Mouse (Mus musculus): ENCODE measurements at regions not wholly inside any gene's neighbourhood (a gene's known extent, or its start where the extent isn't known, plus 50 kb on each side); places are given as distances from the start of the nearest gene placed in this dataset.

- H3K4me1 ChIP-seq (replicated peaks; ENCODE audit: control insufficient read depth, insufficient read depth, low read length): peaks cover 33% of the 10 kb centered on the region
- no peak overlapping the region for H3K9ac ChIP-seq (ENCODE audit: low read length)
- 14% methylated on average over 10 of the region's 10 CpGs for WGBS
- no peaks in the 10 kb centered on the region for H3K36me3 ChIP-seq (ENCODE audit: control insufficient read depth, insufficient read depth, low read length)
- no peak for DNase-seq (ENCODE audit: low spot score)
- no peaks in the 10 kb centered on the region for H3K9me3 ChIP-seq (ENCODE audit: control insufficient read depth, low read length)
- H3K27me3 ChIP-seq (replicated peaks; ENCODE audit: control insufficient read depth, insufficient read depth, low read length): no peaks in the 10 kb centered on the region
- H3K27ac ChIP-seq (ENCODE audit: low read depth): peak overlapping the region; percentile 63
- peak overlapping the region; percentile 16 for H3K4me2 ChIP-seq (ENCODE audit: low read length)
- no peak overlapping the region for H3K4me3 ChIP-seq (ENCODE audit: low read depth, low read length)
- ATAC-seq (replicated peaks; ENCODE audit: low FRiP score, low TSS enrichment, low read depth): no peak
Measured at GRCm38 (mm10) chr12:27135997-27136559, 206.3 kb downstream of the Sox11 start.

GRCm38 (mm10) chr12:27130544-27130943 is 211.8 kb downstream of the Sox11 start:
- ATAC-seq (replicated peaks; ENCODE audit: low FRiP score, low TSS enrichment, low read depth): no peak
- Histone ChIP-seq H3K4me3 (ENCODE audit: low read depth, low read length) (no peak overlapping the region), H3K9ac (ENCODE audit: low read length) (no peak overlapping the region), H3K27ac (ENCODE audit: low read depth) (no peak overlapping the region), H3K36me3 (ENCODE audit: control insufficient read depth, insufficient read depth, low read length) (no peaks in the 10 kb centered on the region), H3K27me3 (replicated peaks; ENCODE audit: control insufficient read depth, insufficient read depth, low read length) (no peaks in the 10 kb centered on the region), H3K9me3 (ENCODE audit: control insufficient read depth, low read length) (no peaks in the 10 kb centered on the region), H3K4me2 (ENCODE audit: low read length) (no peak overlapping the region), H3K4me1 (replicated peaks; ENCODE audit: control insufficient read depth, insufficient read depth, low read length) (peaks cover 3% of the 10 kb centered on the region; the same call in 1 of the 2 replicates)
- no peak for DNase-seq (ENCODE audit: low spot score)
- 91% methylated on average over 1 of the region's 1 CpGs for WGBS

GRCm38 (mm10) chr12:27127054-27127605 is 215.2 kb downstream of the Sox11 start:
- no peak for DNase-seq (ENCODE audit: low spot score)
- H3K9ac ChIP-seq (ENCODE audit: low read length): no peak overlapping the region
- no peaks in the 10 kb centered on the region for H3K36me3 ChIP-seq (ENCODE audit: control insufficient read depth, insufficient read depth, low read length)
- H3K27me3 ChIP-seq (replicated peaks; ENCODE audit: control insufficient read depth, insufficient read depth, low read length): no peaks in the 10 kb centered on the region
- WGBS: 39% methylated on average over 10 of the region's 10 CpGs
- H3K27ac ChIP-seq (ENCODE audit: low read depth): no peak overlapping the region
- H3K4me2 ChIP-seq (ENCODE audit: low read length): no peak overlapping the region
- no peak for ATAC-seq (replicated peaks; ENCODE audit: low FRiP score, low TSS enrichment, low read depth)
- H3K9me3 ChIP-seq (ENCODE audit: control insufficient read depth, low read length): no peaks in the 10 kb centered on the region
- no peaks in the 10 kb centered on the region for H3K4me1 ChIP-seq (replicated peaks; ENCODE audit: control insufficient read depth, insufficient read depth, low read length)
- H3K4me3 ChIP-seq (ENCODE audit: low read depth, low read length): no peak overlapping the region

- Histone ChIP-seq H3K36me3 (ENCODE audit: control insufficient read depth, insufficient read depth, low read length) (no peaks in the 10 kb centered on the region), H3K27ac (ENCODE audit: low read depth) (no peak overlapping the region), H3K4me3 (ENCODE audit: low read depth, low read length) (no peak overlapping the region), H3K9me3 (ENCODE audit: control insufficient read depth, low read length) (no peaks in the 10 kb centered on the region), H3K27me3 (replicated peaks; ENCODE audit: control insufficient read depth, insufficient read depth, low read length) (no peaks in the 10 kb centered on the region), H3K4me2 (ENCODE audit: low read length) (no peak overlapping the region), H3K9ac (ENCODE audit: low read length) (no peak overlapping the region), H3K4me1 (replicated peaks; ENCODE audit: control insufficient read depth, insufficient read depth, low read length) (no peaks in the 10 kb centered on the region)
- ATAC-seq (replicated peaks; ENCODE audit: low FRiP score, low TSS enrichment, low read depth) (no peak), DNase-seq (ENCODE audit: low spot score) (no peak)
- WGBS: 91% methylated on average over 6 of the region's 6 CpGs
Measured at GRCm38 (mm10) chr12:27118581-27118980, 223.8 kb downstream of the Sox11 start.

GRCm38 (mm10) chr12:27115392-27115791 is 227.0 kb downstream of the Sox11 start:
- ATAC-seq (replicated peaks; ENCODE audit: low FRiP score, low TSS enrichment, low read depth): no peak
- no peak for DNase-seq (ENCODE audit: low spot score)
- Histone ChIP-seq H3K4me3 (ENCODE audit: low read depth, low read length) (no peak overlapping the region), H3K4me2 (ENCODE audit: low read length) (no peak overlapping the region), H3K36me3 (ENCODE audit: control insufficient read depth, insufficient read depth, low read length) (no peaks in the 10 kb centered on the region), H3K27ac (ENCODE audit: low read depth) (no peak overlapping the region), H3K9ac (ENCODE audit: low read length) (no peak overlapping the region), H3K4me1 (replicated peaks; ENCODE audit: control insufficient read depth, insufficient read depth, low read length) (no peaks in the 10 kb centered on the region), H3K27me3 (replicated peaks; ENCODE audit: control insufficient read depth, insufficient read depth, low read length) (no peaks in the 10 kb centered on the region), H3K9me3 (ENCODE audit: control insufficient read depth, low read length) (no peaks in the 10 kb centered on the region)
- 76% methylated on average over 6 of the region's 6 CpGs for WGBS

GRCm38 (mm10) chr12:27104925-27105571 is 237.3 kb downstream of the Sox11 start:
- no peak overlapping the region for H3K4me2 ChIP-seq (ENCODE audit: low read length)
- no peaks in the 10 kb centered on the region for H3K4me1 ChIP-seq (replicated peaks; ENCODE audit: control insufficient read depth, insufficient read depth, low read length)
- H3K27me3 ChIP-seq (replicated peaks; ENCODE audit: control insufficient read depth, insufficient read depth, low read length): no peaks in the 10 kb centered on the region
- no peak for DNase-seq (ENCODE audit: low spot score)
- ATAC-seq (replicated peaks; ENCODE audit: low FRiP score, low TSS enrichment, low read depth): no peak
- H3K9ac ChIP-seq (ENCODE audit: low read length): no peak overlapping the region
- no peak overlapping the region for H3K4me3 ChIP-seq (ENCODE audit: low read depth, low read length)
- H3K36me3 ChIP-seq (ENCODE audit: control insufficient read depth, insufficient read depth, low read length): no peaks in the 10 kb centered on the region
- 89% methylated on average over 9 of the region's 9 CpGs for WGBS
- no peaks in the 10 kb centered on the region for H3K9me3 ChIP-seq (ENCODE audit: control insufficient read depth, low read length)
- H3K27ac ChIP-seq (ENCODE audit: low read depth): no peak overlapping the region

- WGBS: 93% methylated on average over 2 of the region's 2 CpGs
- DNase-seq (ENCODE audit: low spot score): no peak
- Histone ChIP-seq H3K4me1 (replicated peaks; ENCODE audit: control insufficient read depth, insufficient read depth, low read length) (no peaks in the 10 kb centered on the region), H3K4me3 (ENCODE audit: low read depth, low read length) (no peak overlapping the region), H3K36me3 (ENCODE audit: control insufficient read depth, insufficient read depth, low read length) (no peaks in the 10 kb centered on the region), H3K27me3 (replicated peaks; ENCODE audit: control insufficient read depth, insufficient read depth, low read length) (no peaks in the 10 kb centered on the region), H3K27ac (ENCODE audit: low read depth) (no peak overlapping the region), H3K9ac (ENCODE audit: low read length) (no peak overlapping the region), H3K9me3 (ENCODE audit: control insufficient read depth, low read length) (no peaks in the 10 kb centered on the region), H3K4me2 (ENCODE audit: low read length) (no peak overlapping the region)
- no peak for ATAC-seq (replicated peaks; ENCODE audit: low FRiP score, low TSS enrichment, low read depth)
Measured at GRCm38 (mm10) chr12:27102996-27103395, 239.4 kb downstream of the Sox11 start.

GRCm38 (mm10) chr12:27089206-27089605 is 253.2 kb downstream of the Sox11 start:
- ATAC-seq (replicated peaks; ENCODE audit: low FRiP score, low TSS enrichment, low read depth) (no peak), DNase-seq (ENCODE audit: low spot score) (no peak)
- no peak overlapping the region for H3K27ac ChIP-seq (ENCODE audit: low read depth)
- H3K9me3 ChIP-seq (ENCODE audit: control insufficient read depth, low read length): no peaks in the 10 kb centered on the region
- no peaks in the 10 kb centered on the region; the same call in 1 of the 2 replicates for H3K4me1 ChIP-seq (replicated peaks; ENCODE audit: control insufficient read depth, insufficient read depth, low read length)
- no peak overlapping the region for H3K9ac ChIP-seq (ENCODE audit: low read length)
- no peaks in the 10 kb centered on the region for H3K27me3 ChIP-seq (replicated peaks; ENCODE audit: control insufficient read depth, insufficient read depth, low read length)
- 84% methylated on average over 1 of the region's 1 CpGs for WGBS
- H3K36me3 ChIP-seq (ENCODE audit: control insufficient read depth, insufficient read depth, low read length): no peaks in the 10 kb centered on the region
- H3K4me3 ChIP-seq (ENCODE audit: low read depth, low read length): no peak overlapping the region
- H3K4me2 ChIP-seq (ENCODE audit: low read length): no peak overlapping the region

GRCm38 (mm10) chr12:27085890-27086289 is 256.5 kb downstream of the Sox11 start:
- no peaks in the 10 kb centered on the region for H3K9me3 ChIP-seq (ENCODE audit: control insufficient read depth, low read length)
- DNase-seq (ENCODE audit: low spot score) (peak; percentile 59), ATAC-seq (replicated peaks; ENCODE audit: low FRiP score, low TSS enrichment, low read depth) (no peak)
- 69% methylated on average over 2 of the region's 2 CpGs for WGBS
- H3K9ac ChIP-seq (ENCODE audit: low read length): no peak overlapping the region
- H3K4me2 ChIP-seq (ENCODE audit: low read length): no peak overlapping the region
- no peaks in the 10 kb centered on the region for H3K36me3 ChIP-seq (ENCODE audit: control insufficient read depth, insufficient read depth, low read length)
- peak overlapping the region; percentile 60; the same call in 1 of the 2 replicates for H3K27ac ChIP-seq (ENCODE audit: low read depth)
- no peak overlapping the region for H3K4me3 ChIP-seq (ENCODE audit: low read depth, low read length)
- peaks cover 16% of the 10 kb centered on the region for H3K4me1 ChIP-seq (replicated peaks; ENCODE audit: control insufficient read depth, insufficient read depth, low read length)
- H3K27me3 ChIP-seq (replicated peaks; ENCODE audit: control insufficient read depth, insufficient read depth, low read length): no peaks in the 10 kb centered on the region
